Mouse (Mus musculus): ENCODE measurements at regions not wholly inside any gene's neighbourhood (a gene's known extent, or its start where the extent isn't known, plus 50 kb on each side); places are given as distances from the start of the nearest gene placed in this dataset.

DNA sequence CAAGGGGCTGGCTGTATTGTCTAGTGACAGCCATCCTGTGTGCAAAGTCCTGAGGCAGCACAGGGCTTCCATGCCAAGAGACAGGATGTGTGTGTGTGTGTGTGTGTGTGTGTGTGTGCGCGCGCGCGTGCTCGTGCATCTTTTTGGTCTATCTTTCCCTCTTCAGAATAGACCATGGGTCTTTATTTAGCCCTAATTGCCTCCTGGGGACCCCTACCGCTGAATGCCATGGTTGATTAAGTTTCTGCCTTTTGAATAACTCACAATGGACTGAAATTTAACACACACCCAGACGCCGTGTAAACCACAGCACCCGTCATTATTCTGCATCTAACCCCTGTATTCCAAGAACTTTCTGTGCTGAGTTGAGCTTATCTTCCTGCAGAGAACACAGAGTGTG is 435.2 kb upstream of the Kcnab2 start:
- DNase-seq (ENCODE audit: low spot score) (no peak), ATAC-seq (replicated peaks; ENCODE audit: low FRiP score, low TSS enrichment, low read depth) (no peak)
- no peak overlapping the region for H3K9ac ChIP-seq (ENCODE audit: low read length)
- no peak overlapping the region for H3K27ac ChIP-seq (ENCODE audit: low read depth)
- no peak overlapping the region for H3K4me3 ChIP-seq (ENCODE audit: low read depth, low read length)
- 83% methylated on average over 10 of the region's 10 CpGs for WGBS
- H3K36me3 ChIP-seq (ENCODE audit: control insufficient read depth, insufficient read depth, low read length): no peaks in the 10 kb centered on the region
- no peaks in the 10 kb centered on the region for H3K9me3 ChIP-seq (ENCODE audit: control insufficient read depth, low read length)
- H3K27me3 ChIP-seq (replicated peaks; ENCODE audit: control insufficient read depth, insufficient read depth, low read length): no peaks in the 10 kb centered on the region
- H3K4me1 ChIP-seq (replicated peaks; ENCODE audit: control insufficient read depth, insufficient read depth, low read length): no peaks in the 10 kb centered on the region
- no peak overlapping the region for H3K4me2 ChIP-seq (ENCODE audit: low read length)

DNA sequence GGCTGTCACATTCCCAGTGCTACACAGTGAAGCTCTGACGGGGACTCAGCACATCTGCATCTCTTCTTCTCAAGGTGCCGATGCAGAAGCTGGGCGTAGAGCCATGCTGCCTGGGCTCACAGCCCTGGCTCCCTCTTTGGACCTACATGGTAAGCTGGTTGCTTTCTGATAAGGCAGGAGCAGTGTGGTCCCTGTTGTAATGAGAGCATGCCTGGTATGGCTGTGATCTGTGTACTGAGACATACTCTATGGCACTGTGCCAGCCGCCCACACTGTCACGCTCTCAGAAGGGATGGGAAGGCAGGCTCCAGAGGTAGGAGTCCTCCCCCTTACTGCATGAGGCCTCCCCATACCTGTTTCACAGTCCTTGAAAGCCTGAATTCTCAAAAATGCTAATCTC is 430.6 kb upstream of the Kcnab2 start:
- WGBS: 64% methylated on average over 5 of the region's 5 CpGs
- H3K9ac ChIP-seq (ENCODE audit: low read length): no peak overlapping the region
- H3K4me2 ChIP-seq (ENCODE audit: low read length): no peak overlapping the region
- no peak overlapping the region for H3K4me3 ChIP-seq (ENCODE audit: low read depth, low read length)
- H3K9me3 ChIP-seq (ENCODE audit: control insufficient read depth, low read length): no peaks in the 10 kb centered on the region
- no peak overlapping the region for H3K27ac ChIP-seq (ENCODE audit: low read depth)
- no peaks in the 10 kb centered on the region for H3K4me1 ChIP-seq (replicated peaks; ENCODE audit: control insufficient read depth, insufficient read depth, low read length)
- no peaks in the 10 kb centered on the region for H3K27me3 ChIP-seq (replicated peaks; ENCODE audit: control insufficient read depth, insufficient read depth, low read length)
- no peaks in the 10 kb centered on the region for H3K36me3 ChIP-seq (ENCODE audit: control insufficient read depth, insufficient read depth, low read length)
- ATAC-seq (replicated peaks; ENCODE audit: low FRiP score, low TSS enrichment, low read depth) (no peak), DNase-seq (ENCODE audit: low spot score) (no peak)

- no peaks in the 10 kb centered on the region for H3K9me3 ChIP-seq (ENCODE audit: control insufficient read depth, low read length)
- no peaks in the 10 kb centered on the region for H3K4me1 ChIP-seq (replicated peaks; ENCODE audit: control insufficient read depth, insufficient read depth, low read length)
- no peak overlapping the region for H3K4me2 ChIP-seq (ENCODE audit: low read length)
- no peak overlapping the region for H3K27ac ChIP-seq (ENCODE audit: low read depth)
- no peaks in the 10 kb centered on the region for H3K27me3 ChIP-seq (replicated peaks; ENCODE audit: control insufficient read depth, insufficient read depth, low read length)
- ATAC-seq (replicated peaks; ENCODE audit: low FRiP score, low TSS enrichment, low read depth) (no peak), DNase-seq (ENCODE audit: low spot score) (no peak)
- H3K4me3 ChIP-seq (ENCODE audit: low read depth, low read length): no peak overlapping the region
- WGBS: 77% methylated on average over 11 of the region's 11 CpGs
- H3K9ac ChIP-seq (ENCODE audit: low read length): no peak overlapping the region
- H3K36me3 ChIP-seq (ENCODE audit: control insufficient read depth, insufficient read depth, low read length): no peaks in the 10 kb centered on the region
Observed at GRCm38 (mm10) chr4:152902851-152903250, 425.2 kb upstream of the Kcnab2 start.

DNA sequence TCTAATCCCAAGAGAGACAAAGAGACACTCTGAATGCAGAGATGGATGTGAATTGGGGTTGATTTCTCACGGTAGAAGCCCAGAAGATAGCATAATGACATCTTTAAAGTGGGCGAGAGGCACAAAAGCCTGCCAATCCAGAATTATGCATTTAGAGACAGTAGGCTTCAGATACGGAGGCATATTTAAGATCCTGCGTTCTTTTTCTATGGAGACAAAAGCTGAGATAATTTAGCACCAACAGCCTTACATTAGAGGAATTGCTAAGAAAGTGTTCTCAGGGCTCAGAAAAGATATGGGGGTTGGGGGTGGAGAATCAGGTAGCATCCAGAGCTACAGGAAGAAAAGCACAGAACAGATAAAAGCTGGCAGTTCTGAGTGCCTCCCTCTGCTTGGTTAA is 422.4 kb upstream of the Kcnab2 start:
- H3K36me3 ChIP-seq (ENCODE audit: control insufficient read depth, insufficient read depth, low read length): no peaks in the 10 kb centered on the region
- no peaks in the 10 kb centered on the region for H3K9me3 ChIP-seq (ENCODE audit: control insufficient read depth, low read length)
- no peaks in the 10 kb centered on the region for H3K27me3 ChIP-seq (replicated peaks; ENCODE audit: control insufficient read depth, insufficient read depth, low read length)
- H3K4me3 ChIP-seq (ENCODE audit: low read depth, low read length): no peak overlapping the region
- ATAC-seq (replicated peaks; ENCODE audit: low FRiP score, low TSS enrichment, low read depth) (no peak), DNase-seq (ENCODE audit: low spot score) (no peak)
- H3K9ac ChIP-seq (ENCODE audit: low read length): no peak overlapping the region
- H3K4me2 ChIP-seq (ENCODE audit: low read length): no peak overlapping the region
- 82% methylated on average over 4 of the region's 4 CpGs for WGBS
- H3K4me1 ChIP-seq (replicated peaks; ENCODE audit: control insufficient read depth, insufficient read depth, low read length): no peaks in the 10 kb centered on the region
- H3K27ac ChIP-seq (ENCODE audit: low read depth): no peak overlapping the region

DNA sequence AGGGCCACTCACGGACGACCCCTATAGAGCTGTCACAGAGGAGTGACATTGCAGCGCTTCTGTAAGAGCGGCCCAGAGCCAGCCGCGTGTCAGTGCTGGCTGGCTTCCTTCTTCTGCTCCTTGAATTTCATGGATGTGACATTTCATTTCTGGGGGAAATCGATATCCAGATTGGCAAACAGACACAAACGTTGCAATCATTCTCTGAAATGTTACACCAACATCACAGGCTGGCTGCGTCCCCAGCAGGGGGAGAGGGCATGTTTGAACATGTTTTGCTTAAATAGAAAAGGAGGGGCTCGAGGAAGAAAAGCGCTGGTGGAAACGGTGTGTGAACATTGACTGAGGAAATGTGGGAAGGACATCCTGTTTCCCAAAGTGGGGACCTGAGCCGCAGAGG is 417.4 kb upstream of the Kcnab2 start:
- DNase-seq (ENCODE audit: low spot score): no peak
- Histone ChIP-seq H3K9me3 (ENCODE audit: control insufficient read depth, low read length) (no peaks in the 10 kb centered on the region), H3K27me3 (replicated peaks; ENCODE audit: control insufficient read depth, insufficient read depth, low read length) (no peaks in the 10 kb centered on the region), H3K9ac (ENCODE audit: low read length) (no peak overlapping the region), H3K4me2 (ENCODE audit: low read length) (no peak overlapping the region), H3K4me3 (ENCODE audit: low read depth, low read length) (no peak overlapping the region), H3K27ac (ENCODE audit: low read depth) (no peak overlapping the region), H3K4me1 (replicated peaks; ENCODE audit: control insufficient read depth, insufficient read depth, low read length) (no peaks in the 10 kb centered on the region), H3K36me3 (ENCODE audit: control insufficient read depth, insufficient read depth, low read length) (no peaks in the 10 kb centered on the region)
- 78% methylated on average over 13 of the region's 13 CpGs for WGBS
- no peak for ATAC-seq (replicated peaks; ENCODE audit: low FRiP score, low TSS enrichment, low read depth)

GRCm38 (mm10) chr4:152892997-152893396 is 415.3 kb upstream of the Kcnab2 start:
- Histone ChIP-seq H3K4me1 (replicated peaks; ENCODE audit: control insufficient read depth, insufficient read depth, low read length) (no peaks in the 10 kb centered on the region), H3K36me3 (ENCODE audit: control insufficient read depth, insufficient read depth, low read length) (no peaks in the 10 kb centered on the region), H3K4me3 (ENCODE audit: low read depth, low read length) (no peak overlapping the region), H3K9me3 (ENCODE audit: control insufficient read depth, low read length) (no peaks in the 10 kb centered on the region), H3K27me3 (replicated peaks; ENCODE audit: control insufficient read depth, insufficient read depth, low read length) (no peaks in the 10 kb centered on the region), H3K9ac (ENCODE audit: low read length) (no peak overlapping the region), H3K27ac (ENCODE audit: low read depth) (no peak overlapping the region), H3K4me2 (ENCODE audit: low read length) (no peak overlapping the region)
- WGBS: 72% methylated on average over 3 of the region's 3 CpGs
- DNase-seq (ENCODE audit: low spot score) (no peak), ATAC-seq (replicated peaks; ENCODE audit: low FRiP score, low TSS enrichment, low read depth) (no peak)

DNA sequence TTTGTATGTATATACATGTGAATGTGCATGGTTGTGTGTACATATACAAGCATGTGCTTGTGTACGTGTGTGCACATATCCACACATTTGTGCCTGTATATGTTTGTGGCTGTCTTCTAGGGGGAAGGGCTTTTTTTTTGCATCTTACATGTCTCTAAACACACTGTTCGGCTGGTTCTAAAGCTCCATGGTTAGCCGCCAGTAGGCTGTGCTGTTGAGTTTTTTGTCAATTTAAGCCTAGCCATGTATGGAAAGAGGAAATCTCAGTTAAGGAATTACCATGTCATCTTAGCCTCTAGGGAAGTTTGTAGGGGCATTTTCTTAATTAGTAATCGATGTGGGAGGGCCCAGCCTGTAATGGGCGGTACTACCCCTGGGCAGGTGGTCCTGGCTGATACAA is 411.5 kb upstream of the Kcnab2 start:
- H3K27me3 ChIP-seq (replicated peaks; ENCODE audit: control insufficient read depth, insufficient read depth, low read length): no peaks in the 10 kb centered on the region
- no peaks in the 10 kb centered on the region for H3K9me3 ChIP-seq (ENCODE audit: control insufficient read depth, low read length)
- H3K4me1 ChIP-seq (replicated peaks; ENCODE audit: control insufficient read depth, insufficient read depth, low read length): no peaks in the 10 kb centered on the region
- no peak overlapping the region for H3K27ac ChIP-seq (ENCODE audit: low read depth)
- no peak for DNase-seq (ENCODE audit: low spot score)
- no peak overlapping the region for H3K4me3 ChIP-seq (ENCODE audit: low read depth, low read length)
- H3K4me2 ChIP-seq (ENCODE audit: low read length): no peak overlapping the region
- H3K9ac ChIP-seq (ENCODE audit: low read length): no peak overlapping the region
- no peaks in the 10 kb centered on the region for H3K36me3 ChIP-seq (ENCODE audit: control insufficient read depth, insufficient read depth, low read length)
- WGBS: 81% methylated on average over 5 of the region's 5 CpGs
- no peak for ATAC-seq (replicated peaks; ENCODE audit: low FRiP score, low TSS enrichment, low read depth)

GRCm38 (mm10) chr4:152888306-152888705 is 410.6 kb upstream of the Kcnab2 start:
- H3K9ac ChIP-seq (ENCODE audit: low read length): no peak overlapping the region
- no peaks in the 10 kb centered on the region for H3K4me1 ChIP-seq (replicated peaks; ENCODE audit: control insufficient read depth, insufficient read depth, low read length)
- H3K4me3 ChIP-seq (ENCODE audit: low read depth, low read length): no peak overlapping the region
- H3K4me2 ChIP-seq (ENCODE audit: low read length): no peak overlapping the region
- ATAC-seq (replicated peaks; ENCODE audit: low FRiP score, low TSS enrichment, low read depth) (no peak), DNase-seq (ENCODE audit: low spot score) (no peak)
- no peak overlapping the region for H3K27ac ChIP-seq (ENCODE audit: low read depth)
- no peaks in the 10 kb centered on the region for H3K36me3 ChIP-seq (ENCODE audit: control insufficient read depth, insufficient read depth, low read length)
- no peaks in the 10 kb centered on the region for H3K9me3 ChIP-seq (ENCODE audit: control insufficient read depth, low read length)
- H3K27me3 ChIP-seq (replicated peaks; ENCODE audit: control insufficient read depth, insufficient read depth, low read length): no peaks in the 10 kb centered on the region
- 41% methylated on average over 14 of the region's 14 CpGs for WGBS

DNA sequence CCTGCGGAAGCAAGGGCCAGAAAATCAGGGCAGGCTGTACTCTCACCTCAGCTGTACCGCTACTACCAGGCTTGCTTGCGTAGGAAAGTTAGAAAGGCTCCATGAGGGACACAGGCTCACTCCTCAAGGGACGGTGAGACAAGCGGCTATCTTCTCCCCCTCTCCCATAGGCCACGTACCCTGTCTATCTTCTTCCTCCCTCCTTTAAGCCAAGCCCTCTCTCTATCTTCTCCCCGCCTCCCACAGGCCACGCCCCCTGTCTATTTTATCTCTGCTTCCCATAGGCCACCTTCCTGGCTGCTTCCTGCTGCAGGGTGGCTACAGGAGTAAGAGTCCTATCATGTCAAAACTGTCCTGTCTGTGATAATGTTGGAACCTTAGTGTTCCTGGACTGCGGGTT is 409.1 kb upstream of the Kcnab2 start:
- WGBS: 61% methylated on average over 9 of the region's 9 CpGs
- no peak for ATAC-seq (replicated peaks; ENCODE audit: low FRiP score, low TSS enrichment, low read depth)
- Histone ChIP-seq H3K9ac (ENCODE audit: low read length) (no peak overlapping the region), H3K9me3 (ENCODE audit: control insufficient read depth, low read length) (no peaks in the 10 kb centered on the region), H3K4me2 (ENCODE audit: low read length) (no peak overlapping the region), H3K4me1 (replicated peaks; ENCODE audit: control insufficient read depth, insufficient read depth, low read length) (no peaks in the 10 kb centered on the region), H3K27me3 (replicated peaks; ENCODE audit: control insufficient read depth, insufficient read depth, low read length) (no peaks in the 10 kb centered on the region), H3K4me3 (ENCODE audit: low read depth, low read length) (no peak overlapping the region), H3K27ac (ENCODE audit: low read depth) (no peak overlapping the region), H3K36me3 (ENCODE audit: control insufficient read depth, insufficient read depth, low read length) (no peaks in the 10 kb centered on the region)
- DNase-seq (ENCODE audit: low spot score): no peak

All from intestine, embryonic 14.5 days (tissue).